ENCODE assay signal across 8 mouse cellular contexts in genomic region chr13:12519371-12519770, GRCm38 (mm10). TPM values are rescaled to one million over a fixed set of nuclear protein-coding genes. Genes with fewer than 3 reads are reported as not detected.
A peak's percentile ranks its signal among the peaks of the same experiment; 100 is the strongest.
DNase-seq lines count a peak whose midpoint lies in the region; ATAC-seq and TF ChIP-seq lines count a peak whose summit lies in the region.

No protein-coding gene starts in this region.

- H3K36me3 ChIP-seq in embryonic facial prominence, embryonic 10.5 days (replicated peaks): no peaks in the 10 kb centered on the region
- no peaks in the 10 kb centered on the region for H3K36me3 ChIP-seq in intestine, embryonic 16.5 days (ENCODE audit: control insufficient read depth, insufficient read depth, low read length)
- H3K36me3 ChIP-seq in midbrain, postnatal 0 days (ENCODE audit: insufficient read depth, low read length): no peaks in the 10 kb centered on the region

- peaks cover 9% of the 10 kb centered on the region for H3K4me1 ChIP-seq in embryonic facial prominence, embryonic 10.5 days
- H3K4me1 ChIP-seq in intestine, embryonic 16.5 days (ENCODE audit: control insufficient read depth, insufficient read depth, low read length): no peaks in the 10 kb centered on the region; the same call in 1 of the 2 replicates
- H3K4me1 ChIP-seq in midbrain, postnatal 0 days (ENCODE audit: insufficient read depth, low read length): no peaks in the 10 kb centered on the region

- H3K4me3 ChIP-seq in left cerebral cortex, adult 2 months: peak overlapping the region; percentile 52; the same call in 1 of the 2 replicates
- H3K4me3 ChIP-seq in embryonic facial prominence, embryonic 10.5 days: peak overlapping the region; percentile 72
- H3K4me3 ChIP-seq in intestine, embryonic 16.5 days (ENCODE audit: low read length): peak overlapping the region; percentile 53
- H3K4me3 ChIP-seq in midbrain, postnatal 0 days (ENCODE audit: low read depth, low read length): peak overlapping the region; percentile 49

- H3K27ac ChIP-seq in left cerebral cortex, adult 2 months: no peak overlapping the region
- peak overlapping the region; percentile 72 for H3K27ac ChIP-seq in embryonic facial prominence, embryonic 10.5 days (replicated peaks)
- no peak overlapping the region for H3K27ac ChIP-seq in intestine, embryonic 16.5 days (ENCODE audit: low read length)
- no peak overlapping the region for H3K27ac ChIP-seq in midbrain, postnatal 0 days (ENCODE audit: low read depth, low read length)

- no peak for DNase-seq in left cerebral cortex, adult 2 months (ENCODE audit: extremely low spot score in 1 of 2, low spot score in 2 of 2)
- DNase-seq in left cerebral cortex, adult 9 months (ENCODE audit: low spot score in 2 of 2): no peak
- peak; percentile 59 for DNase-seq in embryonic facial prominence, embryonic 10.5 days (ENCODE audit: low spot score)
- no peak for DNase-seq in midbrain, postnatal 0 days (ENCODE audit: low spot score)
- no peak for DNase-seq in frontal cortex, postnatal 36 days (ENCODE audit: low spot score in 2 of 2)
- DNase-seq in gastrocnemius, adult 8-10 months (ENCODE audit: low spot score in 2 of 2): no peak
- DNase-seq in yolk sac, embryonic 10.5 days (ENCODE audit: low spot score): no peak

- H3K27me3 ChIP-seq in embryonic facial prominence, embryonic 10.5 days (replicated peaks; ENCODE audit: low read depth, poor library complexity, severe bottlenecking): peaks cover 39% of the 10 kb centered on the region
- H3K27me3 ChIP-seq in intestine, embryonic 16.5 days (replicated peaks; ENCODE audit: control insufficient read depth, insufficient read depth, low read length): 0 out of 2 replicates have a peak, but pooled peaks cover 5% of the 10 kb centered on the region
- 0 out of 2 replicates have a peak, but pooled peaks cover 6% of the 10 kb centered on the region for H3K27me3 ChIP-seq in midbrain, postnatal 0 days (ENCODE audit: insufficient read depth, low read length)

- 5% methylated on average over 18 of the region's 18 CpGs for WGBS in embryonic facial prominence, embryonic 10.5 days
- 3% methylated on average over 18 of the region's 18 CpGs for WGBS in intestine, embryonic 16.5 days
- under 1% methylated on average over 18 of the region's 18 CpGs for WGBS in midbrain, postnatal 0 days

- peak overlapping the region; percentile 88 for H3K4me2 ChIP-seq in intestine, embryonic 16.5 days (ENCODE audit: low read depth, low read length)
- peak overlapping the region; percentile 96 for H3K4me2 ChIP-seq in midbrain, postnatal 0 days (ENCODE audit: low read depth, low read length, poor library complexity, severe bottlenecking)

- ATAC-seq in intestine, embryonic 16.5 days: peak; percentile 56; the same call in 1 of the 2 replicates
- no peak for ATAC-seq in midbrain, postnatal 0 days (ENCODE audit: low FRiP score)

- intact Hi-C loops in left cerebral cortex, adult 2 months (cut with DNase I): no loop called here

- H3K9me3 ChIP-seq in embryonic facial prominence, embryonic 10.5 days: no peaks in the 10 kb centered on the region
- no peaks in the 10 kb centered on the region for H3K9me3 ChIP-seq in intestine, embryonic 16.5 days (ENCODE audit: control insufficient read depth, low read length)
- no peaks in the 10 kb centered on the region for H3K9me3 ChIP-seq in midbrain, postnatal 0 days (ENCODE audit: low read length)

- peak overlapping the region; percentile 54 for H3K9ac ChIP-seq in intestine, embryonic 16.5 days (ENCODE audit: low read depth, low read length)
- 0 out of 2 replicates have a peak overlapping the region, but pooled peaks have one; percentile 33 for H3K9ac ChIP-seq in midbrain, postnatal 0 days (replicated peaks; ENCODE audit: low read length, poor library complexity, severe bottlenecking)

- TF ChIP-seq CTCF in left cerebral cortex, adult 2 months (IDR thresholded peaks at IDR 0.05): no peak
- TF ChIP-seq CTCF in midbrain, postnatal 0 days (IDR thresholded peaks at IDR 0.05): no peak

RNA-seq across cellular contexts. Expression of gene Edaradd, which starts 0.9 kb away (rescaled TPM):
- total RNA-seq in left cerebral cortex, adult 2 months (2021): under 1 TPM; 0.16 TPM
- 2.6 and 2.7 TPM in 2 replicates for polyA plus RNA-seq in embryonic facial prominence, embryonic 10.5 days (2016; fragmentation: Nextera tagmentation; extraction: Ambion mirVana)
- polyA plus RNA-seq in intestine, embryonic 16.5 days (2015; fragmentation: Nextera tagmentation; extraction: Ambion mirVana): 1.7 TPM in 2 replicates
- 1.1 and 1.4 TPM in 2 replicates for total RNA-seq in midbrain, postnatal 0 days (2014; rRNA removed)
- 1.4 TPM in 2 replicates for polyA plus RNA-seq in midbrain, postnatal 0 days (2015; fragmentation: Nextera tagmentation; extraction: Ambion mirVana)
- not detected for total RNA-seq in gastrocnemius, adult 8-10 months (2022)

RNA-seq across cellular contexts. Expression of gene Ero1lb, which starts 46.3 kb away (rescaled TPM):
- 10 to 100 TPM; 14.5 to 15.2 TPM for total RNA-seq in left cerebral cortex, adult 2 months (2021)
- polyA plus RNA-seq in embryonic facial prominence, embryonic 10.5 days (2016; fragmentation: Nextera tagmentation; extraction: Ambion mirVana): 7.4 and 7.5 TPM in 2 replicates
- polyA plus RNA-seq in intestine, embryonic 16.5 days (2015; fragmentation: Nextera tagmentation; extraction: Ambion mirVana): 8.0 and 9.9 TPM in 2 replicates
- 8.6 and 10.7 TPM in 2 replicates for total RNA-seq in midbrain, postnatal 0 days (2014; rRNA removed)
- 10.7 and 11.3 TPM in 2 replicates for polyA plus RNA-seq in midbrain, postnatal 0 days (2015; fragmentation: Nextera tagmentation; extraction: Ambion mirVana)
- total RNA-seq in gastrocnemius, adult 8-10 months (2022): 1 to 10 TPM in 3 of 4 experiments, under 1 TPM in 1; 0.80 to 2.0 (median 1.4) TPM

RNA-seq across cellular contexts. Expression of gene Lgals8, which starts 54.6 kb away (rescaled TPM):
- total RNA-seq in left cerebral cortex, adult 2 months (2021): 10 to 100 TPM; 32.7 to 37.0 TPM
- polyA plus RNA-seq in embryonic facial prominence, embryonic 10.5 days (2016; fragmentation: Nextera tagmentation; extraction: Ambion mirVana): 7.8 and 9.0 TPM in 2 replicates
- 39.3 and 42.5 TPM in 2 replicates for polyA plus RNA-seq in intestine, embryonic 16.5 days (2015; fragmentation: Nextera tagmentation; extraction: Ambion mirVana)
- 24.5 and 34.3 TPM in 2 replicates for total RNA-seq in midbrain, postnatal 0 days (2014; rRNA removed)
- 30.2 and 31.3 TPM in 2 replicates for polyA plus RNA-seq in midbrain, postnatal 0 days (2015; fragmentation: Nextera tagmentation; extraction: Ambion mirVana)
- total RNA-seq in gastrocnemius, adult 8-10 months (2022): 10 to 100 TPM; 24.3 to 28.3 (median 25.2) TPM
